3 mouse cellular contexts compared by ENCODE assay signal in the genomic region with DNA sequence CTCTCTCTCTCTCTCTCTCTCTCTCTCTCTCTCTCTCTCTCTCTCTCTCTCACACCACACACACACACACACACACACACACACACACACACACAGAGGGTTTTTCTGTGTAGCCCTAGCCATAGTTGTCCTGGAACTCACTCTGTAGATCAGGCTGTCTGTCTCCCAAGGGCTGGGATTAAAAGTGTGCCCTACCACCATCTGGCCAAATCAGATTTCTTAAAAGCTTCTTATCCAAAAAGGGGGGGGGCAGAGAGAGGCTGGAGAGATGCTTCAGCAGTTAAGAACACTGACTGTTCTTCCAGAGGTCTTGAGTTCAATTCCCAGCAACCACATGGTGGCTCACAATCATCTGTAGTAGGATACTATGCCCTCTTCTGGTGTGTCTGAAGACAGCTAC.
DNase-seq lines count a peak whose midpoint lies in the region.

No protein-coding gene starts in this region.

- peak; percentile 64 for DNase-seq in retina, adult 2 months (ENCODE audit: low read depth, low spot score)
- DNase-seq in retina, postnatal 1 day: peak; percentile 59
- peak; percentile 46 for DNase-seq in retina, postnatal 7 days (ENCODE audit: low read depth, low spot score)
